Mouse (Mus musculus) heart, postnatal 0 days (tissue): Measurements from ENCODE around the gene Gm609. TPM values are rescaled to one million over a fixed set of nuclear protein-coding genes. Genes with fewer than 3 reads are reported as not detected.
A peak's percentile ranks its signal among the peaks of the same experiment; 100 is the strongest.

Experiments
- ATAC-seq: fragments of 200-750 bp; cut with Nextera tagmentation; 2 replicates; pipeline ENCODE4 v1.8.0; 2017; ENCODE audit warnings: low read depth, moderate number of reproducible peaks, moderate library complexity; ENCODE audit not compliant: insufficient read depth
- DNase-seq: peaks from one replicate; pipeline ENCODE4 v3.0.0-alpha.2; 2016; ENCODE audit warnings: low spot score
- H3K27ac ChIP-seq: fragments of 300-500 bp; sonication (generic); 2 replicates; pipeline ENCODE4 v1.5.1; 2014; ENCODE audit warnings: low read depth, mild to moderate bottlenecking
- H3K27me3 ChIP-seq: fragments of 300-500 bp; sonication (generic); 2 replicates; pipeline ENCODE4 v1.6.1; 2014; ENCODE audit warnings: low read length, mixed read lengths; ENCODE audit not compliant: control insufficient read depth, insufficient read depth
- H3K36me3 ChIP-seq: fragments of 300-500 bp; sonication (generic); replicated peaks from 2 replicates; pipeline ENCODE4 v1.6.1; 2014; ENCODE audit warnings: low read length, mixed read lengths; ENCODE audit not compliant: control insufficient read depth, insufficient read depth
- H3K4me1 ChIP-seq: fragments of 300-500 bp; sonication (generic); 2 replicates; pipeline ENCODE4 v1.6.1; 2014; ENCODE audit warnings: antibody characterized with exemption; ENCODE audit not compliant: control insufficient read depth, insufficient read depth
- H3K4me2 ChIP-seq: fragments of 300-500 bp; sonication (generic); 2 replicates; pipeline ENCODE4 v1.6.1; 2014; ENCODE audit warnings: low read depth, mild to moderate bottlenecking, low read length, moderate library complexity
- H3K4me3 ChIP-seq: fragments of 300-500 bp; sonication (generic); 2 replicates; pipeline ENCODE4 v1.5.1; 2014; ENCODE audit warnings: low read depth, low read length
- H3K9ac ChIP-seq: fragments of 300-500 bp; sonication (generic); replicated peaks from 2 replicates; pipeline ENCODE4 v1.6.1; 2014; ENCODE audit warnings: low read depth, low read length, mixed read lengths
- H3K9me3 ChIP-seq: fragments of 300-500 bp; sonication (generic); replicated peaks from 2 replicates; pipeline ENCODE4 v1.6.1; 2016; ENCODE audit warnings: low read length; ENCODE audit not compliant: control insufficient read depth
- CTCF ChIP-seq: IDR thresholded peaks from 2 replicates; pipeline ENCODE4 v1.5.1; 2016; ENCODE audit warnings: antibody characterized with exemption, control low read depth, low read depth
- EP300 ChIP-seq: IDR thresholded peaks from 2 replicates; pipeline ENCODE4 v1.6.1; 2016; ENCODE audit warnings: antibody characterized with exemption, low read depth
- WGBS: fragments of 180-500 bp; shearing (Covaris S2); extraction: QIAGEN DNeasy Blood & Tissue Kit; methylation state at CpG from one replicate; pipeline ENCODE4 v1.1.7; 2014; 5-methylcytosine and 5-hydroxymethylcytosine counted together
- polyA plus RNA-seq: library from polyadenylated mRNA; unstranded; fragments of >200 nt; fragmentation: Nextera tagmentation; extraction: Ambion mirVana; gene quantifications from 2 replicates; pipeline ENCODE4 v1.2.1, GENCODE M21; 2015
- total RNA-seq: library from RNA; depleted of rRNA; stranded (reverse); fragments of >200 nt; gene quantifications from 2 replicates; pipeline ENCODE4 v1.2.3, GENCODE M21; 2014; ENCODE audit warnings: low replicate concordance

Gm609 gene
- total and polyA plus RNA-seq, 2 experiments from 2014 or later: not detected

DNA sequence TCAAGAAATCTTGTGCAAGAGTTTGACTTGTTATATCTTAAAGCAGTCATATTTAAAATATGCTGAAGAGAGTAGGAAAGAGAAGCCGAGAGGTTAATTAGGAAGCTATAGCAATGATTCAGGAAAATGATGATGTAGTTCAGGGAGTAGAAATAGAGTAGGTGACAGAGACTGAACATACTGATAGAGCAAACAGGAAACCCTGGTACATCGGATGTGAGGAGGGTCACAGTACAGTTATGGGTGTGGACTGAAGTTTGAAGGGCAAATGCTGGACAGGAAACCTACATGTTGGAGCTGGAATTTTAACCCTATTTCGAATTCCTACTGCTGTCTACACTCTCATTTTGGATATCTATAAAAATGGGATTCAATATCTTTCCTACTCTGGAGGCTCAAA, 113.8 kb downstream of the Gm609 start:
- no peak overlapping the region for H3K27ac ChIP-seq

DNA sequence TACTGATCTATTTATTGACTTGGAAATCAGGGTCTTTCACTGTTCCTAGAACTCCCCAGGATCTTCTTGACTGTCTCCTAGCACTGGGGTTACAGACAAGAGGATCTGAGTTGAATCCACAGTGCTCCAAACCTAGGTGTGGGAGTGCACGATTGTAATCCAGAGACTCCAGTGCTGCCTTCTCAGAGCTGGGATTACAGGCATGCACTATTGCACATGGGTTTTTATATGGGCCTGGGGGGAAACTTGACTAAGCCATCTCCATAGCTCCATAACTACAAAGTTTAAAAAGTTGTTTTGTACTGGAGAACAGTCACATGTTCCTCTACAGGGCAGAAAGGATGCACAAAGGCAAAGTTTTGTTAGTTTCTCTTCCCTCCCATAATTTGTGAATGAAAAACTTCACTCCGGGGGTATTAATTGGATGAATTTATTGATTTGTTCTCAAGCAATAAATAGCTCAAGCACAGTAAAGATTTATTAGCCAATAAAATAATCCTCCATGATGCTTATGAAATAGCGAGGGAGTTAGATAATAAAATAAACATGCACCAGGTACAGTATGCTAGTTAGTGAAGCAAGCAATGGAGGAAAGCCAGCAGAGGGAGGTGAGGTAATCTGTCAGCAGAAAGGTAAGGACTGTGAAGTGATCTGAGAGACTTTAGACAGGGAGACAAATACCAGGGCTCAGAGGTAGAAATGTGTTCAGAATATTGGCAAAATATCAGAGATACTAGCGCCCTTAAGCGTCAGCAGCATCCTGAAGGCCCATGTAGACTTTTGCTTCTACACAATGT, 114.4 kb downstream of the Gm609 start:
- TF ChIP-seq EP300 (no peak), CTCF (no peak)
- ATAC-seq: no peak

More for the DNA sequence above, 113.8 kb downstream of the Gm609 start:
- WGBS: 51% methylated on average over 3 of the region's 3 CpGs
- no peaks in the 10 kb centered on the region for H3K4me1 ChIP-seq
- no peak overlapping the region for H3K4me2 ChIP-seq
- H3K9ac ChIP-seq: no peak overlapping the region
- H3K4me3 ChIP-seq: no peak overlapping the region
- no peaks in the 10 kb centered on the region for H3K27me3 ChIP-seq
- TF ChIP-seq EP300 (no peak), CTCF (no peak)
- H3K36me3 ChIP-seq: no peaks in the 10 kb centered on the region
- H3K9me3 ChIP-seq: no peaks in the 10 kb centered on the region
- ATAC-seq (no peak), DNase-seq (no peak)

DNA sequence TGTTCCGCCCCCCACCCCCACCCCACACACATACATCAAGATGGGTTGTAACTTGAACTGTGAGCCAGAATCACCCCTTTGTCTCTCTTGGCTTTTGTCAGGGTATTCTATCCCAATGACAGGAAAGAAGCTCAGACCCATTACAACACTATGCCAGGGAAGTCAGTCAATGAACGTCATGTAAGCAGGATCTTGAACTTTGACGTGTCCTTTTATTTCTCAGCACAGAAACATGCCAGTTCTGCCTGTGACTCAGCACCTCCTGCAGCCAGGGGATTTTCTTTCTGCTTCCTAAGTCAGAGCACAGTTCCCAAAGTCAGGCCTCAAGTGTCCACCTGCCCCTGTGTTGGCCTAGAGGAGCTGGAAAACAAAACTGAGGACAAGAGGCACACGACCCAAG, 115.4 kb downstream of the Gm609 start:
- H3K9me3 ChIP-seq: no peaks in the 10 kb centered on the region
- H3K4me2 ChIP-seq: no peak overlapping the region
- no peak overlapping the region for H3K9ac ChIP-seq
- ATAC-seq (no peak), DNase-seq (no peak)
- no peaks in the 10 kb centered on the region for H3K27me3 ChIP-seq
- H3K4me1 ChIP-seq: no peaks in the 10 kb centered on the region
- whole genome bisulfite sequencing: 70% methylated on average over 4 of the region's 4 CpGs
- peak overlapping the region; percentile 30; the same call in 1 of the 2 replicates for H3K27ac ChIP-seq
- TF ChIP-seq CTCF (no peak), EP300 (no peak)
- no peaks in the 10 kb centered on the region for H3K36me3 ChIP-seq
- H3K4me3 ChIP-seq: no peak overlapping the region

More for the DNA sequence above, 114.4 kb downstream of the Gm609 start:
- no peak overlapping the region for H3K27ac ChIP-seq
- no peaks in the 10 kb centered on the region for H3K9me3 ChIP-seq
- WGBS: 77% methylated on average over 5 of the region's 5 CpGs
- no peaks in the 10 kb centered on the region for H3K36me3 ChIP-seq
- no peaks in the 10 kb centered on the region for H3K4me1 ChIP-seq
- H3K27me3 ChIP-seq: no peaks in the 10 kb centered on the region
- no peak overlapping the region for H3K9ac ChIP-seq
- DNase-seq: no peak
- H3K4me3 ChIP-seq: no peak overlapping the region
- H3K4me2 ChIP-seq: no peak overlapping the region

DNA sequence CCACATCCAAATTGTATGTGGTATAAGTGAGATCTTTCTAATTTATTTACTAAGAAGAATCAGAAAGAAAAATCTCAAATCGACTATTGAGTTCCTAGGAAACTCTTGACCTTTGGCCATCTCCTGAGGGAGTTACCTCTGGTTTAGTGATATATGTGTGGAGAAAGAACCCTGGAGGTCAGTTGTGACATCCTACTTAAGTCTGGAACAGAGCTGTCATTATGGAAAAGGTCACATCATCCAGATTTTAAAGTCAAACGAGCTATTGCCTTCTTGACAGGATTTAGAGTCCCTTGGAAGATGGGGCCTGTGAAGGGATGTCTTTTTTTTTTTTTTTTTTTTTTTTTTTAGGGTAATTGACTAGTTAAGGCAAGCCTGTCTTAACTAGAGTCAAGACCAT, 116.0 kb downstream of the Gm609 start:
- H3K27me3 ChIP-seq: no peaks in the 10 kb centered on the region
- DNase-seq (no peak), ATAC-seq (no peak)
- peak overlapping the region; percentile 30; the same call in 1 of the 2 replicates for H3K27ac ChIP-seq
- no peaks in the 10 kb centered on the region for H3K9me3 ChIP-seq
- no peaks in the 10 kb centered on the region for H3K4me1 ChIP-seq
- no peak overlapping the region for H3K9ac ChIP-seq
- H3K4me3 ChIP-seq: no peak overlapping the region
- TF ChIP-seq EP300 (no peak), CTCF (no peak)
- WGBS: 38% methylated on average over 2 of the region's 2 CpGs
- H3K36me3 ChIP-seq: no peaks in the 10 kb centered on the region
- no peak overlapping the region for H3K4me2 ChIP-seq

DNA sequence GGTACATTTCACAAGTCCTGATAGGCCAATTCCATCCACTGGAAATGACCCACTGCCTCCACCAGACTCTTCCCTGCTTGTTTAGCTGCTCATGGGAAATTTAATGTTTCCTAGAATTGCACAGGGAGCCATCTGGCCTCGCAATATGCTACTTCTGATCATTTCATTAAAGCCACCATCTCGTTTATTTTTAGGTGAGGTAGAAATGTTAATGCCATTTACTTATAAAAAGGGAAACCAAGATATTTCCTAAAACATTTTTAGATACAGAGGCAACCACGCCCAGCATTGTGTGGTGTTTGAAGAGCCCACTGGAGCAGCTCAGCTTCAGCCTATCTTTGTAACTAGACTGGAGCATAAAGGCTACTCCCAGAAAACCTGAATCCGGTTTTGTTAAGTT, 116.5 kb downstream of the Gm609 start:
- Histone ChIP-seq H3K9me3 (no peaks in the 10 kb centered on the region), H3K4me3 (no peak overlapping the region), H3K4me1 (peaks cover under 1% of the 10 kb centered on the region; the same call in 1 of the 2 replicates), H3K36me3 (no peaks in the 10 kb centered on the region), H3K4me2 (no peak overlapping the region), H3K27ac (peak overlapping the region; percentile 58), H3K27me3 (no peaks in the 10 kb centered on the region), H3K9ac (no peak overlapping the region)
- DNase-seq (no peak), ATAC-seq (no peak)
- TF ChIP-seq EP300 (no peak), CTCF (no peak)
- 64% methylated on average over 4 of the region's 4 CpGs for WGBS
